Comparison of ENCODE assay signal across 29 mouse cellular contexts in genomic region chr4:131879692-131880091, GRCm38 (mm10). TPM values are rescaled to one million over a fixed set of nuclear protein-coding genes. Genes with fewer than 3 reads are reported as not detected.
DNase-seq lines count a peak whose midpoint lies in the region; ATAC-seq and TF ChIP-seq lines count a peak whose summit lies in the region.
"Had no signal": no experiment of that assay in that cellular context is flagged by ENCODE, and none has a peak within 500 bp of the region (broad histone marks: within the 10 kb centered on the region; RNA-seq: fewer than 3 reads in every experiment).

No protein-coding gene starts in this region.

- WGBS in heart, embryonic 16.5 days, result 52% methylated on average over 1 of the region's 1 CpGs
- WGBS in liver, adult 2 months, result 20% methylated on average over 1 of the region's 1 CpGs
- 88% methylated on average over 1 of the region's 1 CpGs for WGBS in liver, embryonic 12.5 days (ENCODE audit: insufficient replicate concordance)
- 27% methylated on average over 1 of the region's 1 CpGs for WGBS in small intestine, adult 2 months

- no peaks in the 10 kb centered on the region for H3K9me3 ChIP-seq in heart, embryonic 16.5 days (replicated peaks; ENCODE audit: control insufficient read depth, low read length)
- H3K9me3 ChIP-seq in liver, embryonic 12.5 days (replicated peaks), result no peaks in the 10 kb centered on the region
- H3K9me3 ChIP-seq: embryonic facial prominence, embryonic 13.5 days; forebrain, embryonic 10.5 days; forebrain, embryonic 13.5 days; heart, embryonic 10.5 days; heart, embryonic 15.5 days; hindbrain, embryonic 10.5 days; hindbrain, embryonic 13.5 days; intestine, embryonic 15.5 days had no signal

- H3K4me2 ChIP-seq in heart, embryonic 16.5 days (ENCODE audit: low read depth, low read length), result no peak overlapping the region
- H3K4me2 ChIP-seq in liver, embryonic 12.5 days, result no peak overlapping the region
- H3K4me2 ChIP-seq: embryonic facial prominence, embryonic 13.5 days; forebrain, embryonic 13.5 days; heart, embryonic 15.5 days; hindbrain, embryonic 13.5 days; intestine, embryonic 15.5 days had no signal

- DNase-seq in gastrocnemius, adult 2 months, result no peak
- DNase-seq in gastrocnemius, postnatal 36 days, result no peak
- no peak for DNase-seq in heart, adult 18-20 months
- DNase-seq in liver, adult 2 months (ENCODE audit: extremely low read depth, low read depth, low spot score), result no peak
- DNase-seq: adrenal gland, adult 2 months; adrenal gland, postnatal 14 days; B cell, adult 2 months; cerebellum, adult 11 months; cerebellum, adult 2 months; cerebellum, adult 9-11 months; cerebellum, postnatal 25 days; gastrocnemius, postnatal 14 days; heart, adult 2 months; heart, postnatal 14 days had no signal

- TF ChIP-seq CTCF in gastrocnemius, adult 2 months (IDR thresholded peaks at IDR 0.05), result no peak
- no peak for TF ChIP-seq CTCF in liver, adult 2 months (IDR thresholded peaks at IDR 0.05; ENCODE audit: low read depth, low read length)
- no peak for TF ChIP-seq CTCF in small intestine, adult 2 months (IDR thresholded peaks at IDR 0.05; ENCODE audit: extremely low read depth, insufficient read length, insufficient replicate concordance, low read depth, low read length)

- H3K79me2 ChIP-seq in liver, adult 2 months (ENCODE audit: control insufficient read depth, insufficient read depth, low read length), result peaks cover 50% of the 10 kb centered on the region

- no peak overlapping the region for H3K9ac ChIP-seq in heart, embryonic 16.5 days (ENCODE audit: low read length)
- no peak overlapping the region for H3K9ac ChIP-seq in liver, adult 2 months (ENCODE audit: low read depth, low read length)
- H3K9ac ChIP-seq in liver, embryonic 12.5 days, result no peak overlapping the region
- H3K9ac ChIP-seq: embryonic facial prominence, embryonic 13.5 days; forebrain, embryonic 13.5 days; heart, embryonic 15.5 days; hindbrain, embryonic 13.5 days; intestine, embryonic 15.5 days had no signal

- peak overlapping the region; percentile 78 for H3K27ac ChIP-seq in gastrocnemius, adult 2 months
- peak overlapping the region; percentile 32; the same call in 1 of the 2 replicates for H3K27ac ChIP-seq in heart, embryonic 16.5 days (ENCODE audit: low read length)
- H3K27ac ChIP-seq in liver, adult 2 months (replicated peaks; ENCODE audit: insufficient read depth, low read depth, low read length), result peak overlapping the region; percentile 56; the same call in 1 of the 2 replicates
- H3K27ac ChIP-seq in liver, embryonic 12.5 days, result no peak overlapping the region
- 0 out of 2 replicates have a peak overlapping the region, but pooled peaks have one; percentile 5 for H3K27ac ChIP-seq in small intestine, adult 2 months (ENCODE audit: insufficient read depth, low read depth, low read length)
- H3K27ac ChIP-seq: embryonic facial prominence, embryonic 13.5 days; forebrain, embryonic 10.5 days; forebrain, embryonic 13.5 days; heart, adult 2 months; heart, embryonic 10.5 days; heart, embryonic 15.5 days; hindbrain, embryonic 10.5 days; hindbrain, embryonic 13.5 days; intestine, embryonic 15.5 days had no signal

- TF ChIP-seq POLR2A in liver, adult 2 months (IDR thresholded peaks at IDR 0.05; ENCODE audit: extremely low read depth, insufficient read depth, low read length), result no peak
- TF ChIP-seq POLR2A in small intestine, adult 2 months (IDR thresholded peaks at IDR 0.05; ENCODE audit: low read depth, low read length), result no peak

- H3K27me3 ChIP-seq in heart, embryonic 16.5 days (ENCODE audit: control insufficient read depth, insufficient read depth, low read length), result no peaks in the 10 kb centered on the region
- no peaks in the 10 kb centered on the region for H3K27me3 ChIP-seq in liver, adult 2 months (ENCODE audit: control insufficient read depth, insufficient read depth, low read length)
- no peaks in the 10 kb centered on the region for H3K27me3 ChIP-seq in liver, embryonic 12.5 days (replicated peaks)
- H3K27me3 ChIP-seq in small intestine, adult 2 months (ENCODE audit: control insufficient read depth, insufficient read depth, low read length), result no peaks in the 10 kb centered on the region
- H3K27me3 ChIP-seq: embryonic facial prominence, embryonic 13.5 days; forebrain, embryonic 13.5 days; heart, embryonic 15.5 days; hindbrain, embryonic 13.5 days; intestine, embryonic 15.5 days had no signal

- intact Hi-C loops in gastrocnemius, adult 2 months (cut with DNase I), result no loop called here
- intact Hi-C loops in gastrocnemius, postnatal 36 days (cut with DNase I), result no loop called here

- H3K36me3 ChIP-seq in heart, embryonic 16.5 days (ENCODE audit: control insufficient read depth, insufficient read depth), result no peaks in the 10 kb centered on the region
- H3K36me3 ChIP-seq in liver, adult 2 months (ENCODE audit: control insufficient read depth, insufficient read depth, low read length), result peaks cover 3% of the 10 kb centered on the region
- peaks cover 11% of the 10 kb centered on the region for H3K36me3 ChIP-seq in liver, embryonic 12.5 days
- 0 out of 2 replicates have a peak, but pooled peaks cover 1% of the 10 kb centered on the region for H3K36me3 ChIP-seq in small intestine, adult 2 months (ENCODE audit: control insufficient read depth, insufficient read depth, low read length)
- H3K36me3 ChIP-seq: heart, embryonic 15.5 days had no signal

- no peak for ATAC-seq in heart, embryonic 16.5 days (replicated peaks; ENCODE audit: extremely low read depth, insufficient read depth, low FRiP score)
- no peak for ATAC-seq in liver, embryonic 12.5 days
- ATAC-seq: forebrain, embryonic 13.5 days; forebrain, embryonic 16.5 days; hindbrain, embryonic 16.5 days; intestine, embryonic 15.5 days had no signal

- H3K4me1 ChIP-seq in heart, embryonic 16.5 days (ENCODE audit: control insufficient read depth, insufficient read depth, low read length), result peaks cover 62% of the 10 kb centered on the region
- peaks cover 57% of the 10 kb centered on the region for H3K4me1 ChIP-seq in liver, adult 2 months (ENCODE audit: control insufficient read depth, insufficient read depth, low read length)
- peaks cover 76% of the 10 kb centered on the region for H3K4me1 ChIP-seq in liver, embryonic 12.5 days
- peaks cover 26% of the 10 kb centered on the region; the same call in 1 of the 2 replicates for H3K4me1 ChIP-seq in small intestine, adult 2 months (ENCODE audit: control insufficient read depth, insufficient read depth, insufficient read length, low read length)

- H3K4me3 ChIP-seq in gastrocnemius, adult 2 months, result peak overlapping the region; percentile 42
- no peak overlapping the region for H3K4me3 ChIP-seq in heart, embryonic 16.5 days (ENCODE audit: low read length)
- H3K4me3 ChIP-seq in liver, adult 2 months (ENCODE audit: insufficient read depth, low read depth, low read length), result no peak overlapping the region
- H3K4me3 ChIP-seq in liver, embryonic 12.5 days, result no peak overlapping the region
- no peak overlapping the region for H3K4me3 ChIP-seq in small intestine, adult 2 months (ENCODE audit: low read depth, low read length)
- H3K4me3 ChIP-seq: embryonic facial prominence, embryonic 13.5 days; forebrain, embryonic 10.5 days; forebrain, embryonic 13.5 days; heart, adult 2 months; heart, embryonic 10.5 days; heart, embryonic 15.5 days; hindbrain, embryonic 10.5 days; hindbrain, embryonic 13.5 days; intestine, embryonic 15.5 days had no signal

RNA-seq across cellular contexts. Expression of gene Srsf4, which starts 6.3 kb away (rescaled TPM):
- total RNA-seq in gastrocnemius, adult 2 months (2021), result 10 to 100 TPM; 32.0 to 33.8 TPM
- total RNA-seq in gastrocnemius, postnatal 36 days (2021), result 10 to 100 TPM; 27.8 to 28.4 TPM
- 74.4 and 76.8 TPM in 2 replicates for polyA plus RNA-seq in heart, embryonic 16.5 days (2015; fragmentation: Nextera tagmentation; extraction: Ambion mirVana)
- total RNA-seq in heart, adult 18-20 months (2021), result 10 to 100 TPM; 31.2 to 32.9 TPM
- 14.8 and 15.9 TPM in 2 replicates for total RNA-seq in liver, adult 2 months (2014; rRNA removed)
- 17.2 and 19.0 TPM in 2 replicates for polyA plus RNA-seq in liver, adult 2 months (2012; rRNA removed)
- 94.9 and 97.5 TPM in 2 replicates for polyA plus RNA-seq in liver, embryonic 12.5 days (2016; fragmentation: Nextera tagmentation; extraction: Ambion mirVana)
- polyA plus RNA-seq in small intestine, adult 2 months (2012; rRNA removed), result 16.3 and 31.5 TPM in 2 replicates

RNA-seq across cellular contexts. Expression of gene Mecr, which starts 36.4 kb away (rescaled TPM):
- 10 to 100 TPM; 16.3 to 25.4 TPM for total RNA-seq in gastrocnemius, adult 2 months (2021)
- 10 to 100 TPM; 17.3 to 20.8 TPM for total RNA-seq in gastrocnemius, postnatal 36 days (2021)
- 45.6 and 48.4 TPM in 2 replicates for polyA plus RNA-seq in heart, embryonic 16.5 days (2015; fragmentation: Nextera tagmentation; extraction: Ambion mirVana)
- total RNA-seq in heart, adult 18-20 months (2021), result 10 to 100 TPM; 25.0 to 32.3 TPM
- total RNA-seq in liver, adult 2 months (2014; rRNA removed), result 34.8 and 40.5 TPM in 2 replicates
- 35.7 and 39.4 TPM in 2 replicates for polyA plus RNA-seq in liver, adult 2 months (2012; rRNA removed)
- 44.4 and 49.4 TPM in 2 replicates for polyA plus RNA-seq in liver, embryonic 12.5 days (2016; fragmentation: Nextera tagmentation; extraction: Ambion mirVana)
- 20.9 and 23.1 TPM in 2 replicates for polyA plus RNA-seq in small intestine, adult 2 months (2012; rRNA removed)

RNA-seq across cellular contexts. Expression of gene Ptpru, which starts 41.6 kb away (rescaled TPM):
- total RNA-seq in gastrocnemius, adult 2 months (2021), result 1 to 10 TPM; 1.7 to 2.6 TPM
- total RNA-seq in gastrocnemius, postnatal 36 days (2021), result 1 to 10 TPM in 1 of 2 experiments, under 1 TPM in 1; 0.56 to 1.9 TPM
- polyA plus RNA-seq in heart, embryonic 16.5 days (2015; fragmentation: Nextera tagmentation; extraction: Ambion mirVana), result 1.5 and 2.4 TPM in 2 replicates
- 1 to 10 TPM; 4.6 to 9.5 TPM for total RNA-seq in heart, adult 18-20 months (2021)
- total RNA-seq in liver, adult 2 months (2014; rRNA removed), result 0.09 and 0.40 TPM in 2 replicates
- polyA plus RNA-seq in liver, adult 2 months (2012; rRNA removed), result 0.27 and 0.40 TPM in 2 replicates
- 2.7 and 2.8 TPM in 2 replicates for polyA plus RNA-seq in liver, embryonic 12.5 days (2016; fragmentation: Nextera tagmentation; extraction: Ambion mirVana)
- polyA plus RNA-seq in small intestine, adult 2 months (2012; rRNA removed), result 4.2 and 5.4 TPM in 2 replicates

RNA-seq across cellular contexts. Expression of gene Tmem200b, which starts 41.9 kb away (rescaled TPM):
- total RNA-seq in gastrocnemius, adult 2 months (2021), result 1 to 10 TPM; 1.2 to 4.0 TPM
- total RNA-seq in gastrocnemius, postnatal 36 days (2021), result 1 to 10 TPM; 1.5 to 2.2 TPM
- 0.30 and 0.56 TPM in 2 replicates for polyA plus RNA-seq in heart, embryonic 16.5 days (2015; fragmentation: Nextera tagmentation; extraction: Ambion mirVana)
- total RNA-seq in heart, adult 18-20 months (2021), result 1 to 10 TPM; 5.6 to 6.7 TPM
- total RNA-seq in liver, adult 2 months (2014; rRNA removed), result 1.7 and 2.4 TPM in 2 replicates
- polyA plus RNA-seq in liver, adult 2 months (2012; rRNA removed), result 5.7 and 9.0 TPM in 2 replicates
- polyA plus RNA-seq in liver, embryonic 12.5 days (2016; fragmentation: Nextera tagmentation; extraction: Ambion mirVana), result 0.81 and 1.3 TPM in 2 replicates
- 9.1 and 10.4 TPM in 2 replicates for polyA plus RNA-seq in small intestine, adult 2 months (2012; rRNA removed)
- total RNA-seq: common myeloid progenitor, adult 5-6 weeks; MEL had no signal
- polyA plus RNA-seq: forebrain, embryonic 13.5 days; forebrain, embryonic 16.5 days; hindbrain, embryonic 13.5 days; hindbrain, embryonic 16.5 days had no signal
